Mouse (Mus musculus) MEL (cell line): ENCODE measurements around the gene Mpzl3.

Experiments used
- BHLHE40 ChIP-seq: IDR thresholded peaks from 2 replicates; pipeline ENCODE4 v1.6.1; 2012; ENCODE audit warnings: low read depth, mild to moderate bottlenecking, inconsistent platforms, low read length, improper control_type of control experiment, borderline replicate concordance
- CTCF ChIP-seq, 3 experiments: IDR thresholded peaks in 2 of 3; conservative IDR thresholded peaks in 1 of 3; 2 replicates each; pipeline ENCODE4 v1.5.1; 2011 to 2012; ENCODE audit warnings: low read length in 3 of 3, low read depth in 2 of 3, mild to moderate bottlenecking in 2 of 3, improper control_type of control experiment in 1 of 3, inconsistent platforms in 1 of 3, mixed read lengths in 1 of 3, moderate library complexity in 1 of 3; ENCODE audit not compliant: control insufficient read depth in 1 of 3, insufficient read depth in 1 of 3, poor library complexity in 1 of 3, severe bottlenecking in 1 of 3
- EP300 ChIP-seq, 2 experiments: IDR thresholded peaks; 2 replicates each; pipeline ENCODE4 v1.6.1; 2011; ENCODE audit warnings: improper control_type of control experiment in 2 of 2, low read length in 2 of 2, low read depth in 1 of 2, mild to moderate bottlenecking in 1 of 2
- MAX ChIP-seq: IDR thresholded peaks from 2 replicates; pipeline ENCODE4 v1.6.1; 2011; ENCODE audit warnings: low read length, improper control_type of control experiment
- TAL1 ChIP-seq: IDR thresholded peaks from 2 replicates; pipeline ENCODE4 v1.6.1; 2012; ENCODE audit warnings: mild to moderate bottlenecking, inconsistent platforms, low read length, moderate library complexity, mixed read lengths
- TBP ChIP-seq: IDR thresholded peaks from 2 replicates; pipeline ENCODE4 v1.8.0; 2011; ENCODE audit warnings: low read depth, low read length, improper control_type of control experiment
- USF1 ChIP-seq: IDR thresholded peaks from 2 replicates; pipeline ENCODE4 v1.6.1; 2014; ENCODE audit warnings: low read depth, mild to moderate bottlenecking, inconsistent platforms, low read length, improper control_type of control experiment, moderate library complexity
- ZKSCAN1 ChIP-seq: IDR thresholded peaks from 2 replicates; pipeline ENCODE4 v1.6.1; 2012; ENCODE audit warnings: low read depth, mild to moderate bottlenecking, inconsistent platforms, low read length, improper control_type of control experiment, moderate library complexity

DNA sequence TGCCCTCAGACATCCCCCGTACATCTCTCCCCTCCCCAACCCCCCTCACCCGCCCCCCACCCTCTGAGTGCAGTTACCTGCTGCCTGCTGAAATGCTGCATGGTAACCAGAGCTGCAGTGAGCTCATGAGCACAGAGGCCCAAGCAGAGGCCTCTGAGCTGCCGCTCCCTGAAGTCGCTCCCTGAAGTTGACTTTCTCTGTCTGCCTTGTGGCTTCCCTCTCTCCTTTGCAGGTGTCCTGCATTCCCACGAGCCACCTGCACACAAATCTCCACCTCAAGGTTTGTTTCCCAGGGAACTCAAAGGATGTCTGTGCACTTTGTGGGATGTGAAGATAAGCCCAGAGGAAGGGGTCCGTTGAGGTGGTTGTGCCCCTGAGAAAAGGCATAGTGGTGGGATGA is 43.7 kb upstream of the Mpzl3 start:
- TF ChIP-seq TBP (no peak), EP300 (IDR thresholded peaks at IDR 0.05; ENCODE audit: low read depth in 1 of 2, low read length in 2 of 2) (no peak), TAL1 (no peak), CTCF (IDR thresholded peaks at IDR 0.05 in 2 of 3, conservative IDR thresholded peaks at IDR 0.05 in 1 of 3; ENCODE audit: control insufficient read depth in 1 of 3, insufficient read depth in 1 of 3, low read depth in 2 of 3, low read length in 3 of 3, poor library complexity in 1 of 3, severe bottlenecking in 1 of 3) (no peak), BHLHE40 (no peak), ZKSCAN1 (no peak), USF1 (no peak), MAX (no peak)
